Mouse (Mus musculus) cerebellum, adult 2 months (tissue): Measurements from ENCODE around the gene Snip1.

ENCODE experiments used
- CTCF ChIP-seq: fragments of 200-500 bp; IDR thresholded peaks from 2 replicates; pipeline ENCODE4 v1.5.1; 2011; ENCODE audit warnings: low read depth, mild to moderate bottlenecking, control low read depth, low read length, moderate library complexity, borderline replicate concordance; ENCODE audit not compliant: insufficient read depth
- POLR2A ChIP-seq: fragments of 200-500 bp; IDR thresholded peaks from 2 replicates; pipeline ENCODE4 v1.6.1; 2011; ENCODE audit warnings: low read length, control low read depth, borderline replicate concordance; ENCODE audit not compliant: insufficient read depth

DNA sequence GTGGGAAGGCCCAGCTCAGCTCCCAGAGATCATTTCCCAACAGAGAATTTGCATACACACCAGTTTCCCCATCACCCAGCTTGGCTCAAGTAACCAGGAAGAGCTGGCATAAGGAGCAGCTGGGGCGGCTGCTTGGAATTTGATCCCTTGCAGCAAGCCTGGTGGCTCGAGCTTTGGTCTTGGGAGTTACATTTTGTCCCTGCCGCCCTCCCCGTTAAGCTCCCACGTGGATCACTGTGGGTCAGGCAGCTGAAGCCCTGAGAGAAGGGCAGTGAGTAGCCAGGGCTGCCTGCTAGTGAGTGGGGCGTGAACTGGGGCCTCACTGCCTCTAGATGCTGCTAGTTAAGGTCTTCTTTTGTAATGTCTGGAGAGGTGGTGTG is 49.2 kb downstream of the Snip1 start:
- TF ChIP-seq POLR2A: no peak
- no peak for TF ChIP-seq CTCF
